Mouse (Mus musculus) cerebellum, adult 8-10 months (tissue): ENCODE data around the gene Galnt6.

ENCODE experiments used
- DNase-seq: peaks from one replicate; pipeline ENCODE4 v3.0.0; 2022

The Galnt6 gene

DNA sequence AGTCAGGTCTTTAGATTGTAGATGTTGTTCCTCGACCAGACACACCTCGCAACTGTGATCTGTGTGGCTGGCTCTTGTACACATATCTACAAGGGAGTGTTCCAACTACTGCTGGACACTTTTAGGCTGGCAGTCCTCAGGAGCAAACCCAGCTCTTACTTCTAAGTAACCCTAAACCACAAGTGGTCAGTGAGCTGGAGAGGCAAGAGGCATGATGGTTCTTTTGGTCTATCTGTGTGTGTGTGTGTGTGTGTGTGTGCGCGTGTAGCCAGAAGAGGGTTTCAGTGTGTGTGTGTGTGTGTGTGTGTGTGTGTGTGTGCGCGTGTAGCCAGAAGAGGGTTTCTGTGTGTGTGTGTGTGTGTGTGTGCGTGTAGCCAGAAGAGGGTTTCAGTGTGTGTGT lies 86.7 kb downstream of the Galnt6 start:
- no peak for DNase-seq
